Mouse (Mus musculus) cerebellum, postnatal 14 days (tissue): ENCODE results near the gene Kin.

Source experiments
- DNase-seq, 2 experiments: peaks; one replicate each; pipeline ENCODE4 v3.0.0; 2021; ENCODE audit warnings: mixed read lengths in 2 of 2

Gene Kin

GRCm38 (mm10) chr2:10080310-10081010 lies at the start of gene Kin, which contains the start of gene Atp5c1:
Gene Kin, plus strand, starts transcription at chr2:10080593.
Gene Atp5c1, minus strand, starts transcription at chr2:10080510.
- DNase-seq: peak; percentile 98

DNA sequence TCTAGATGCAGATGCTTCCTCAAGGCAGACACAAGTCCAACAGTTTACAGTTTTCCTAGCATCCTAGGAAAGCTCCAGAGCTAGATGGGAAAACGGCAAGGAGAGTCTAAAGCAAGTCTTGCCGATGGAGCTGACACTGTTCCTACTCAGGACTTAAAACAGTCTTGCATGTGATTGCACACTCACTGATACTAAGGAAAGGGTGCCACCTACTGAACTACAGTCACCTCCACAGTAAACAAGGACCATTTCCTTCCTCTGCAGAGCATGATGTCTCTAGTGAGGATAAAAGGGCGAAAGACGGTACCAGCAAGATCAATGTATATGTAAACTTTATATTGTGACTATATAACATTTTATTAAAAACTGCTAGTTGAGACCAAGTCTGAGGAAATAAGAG lies 46.7 kb upstream of the Kin start:
- DNase-seq: no peak

DNA sequence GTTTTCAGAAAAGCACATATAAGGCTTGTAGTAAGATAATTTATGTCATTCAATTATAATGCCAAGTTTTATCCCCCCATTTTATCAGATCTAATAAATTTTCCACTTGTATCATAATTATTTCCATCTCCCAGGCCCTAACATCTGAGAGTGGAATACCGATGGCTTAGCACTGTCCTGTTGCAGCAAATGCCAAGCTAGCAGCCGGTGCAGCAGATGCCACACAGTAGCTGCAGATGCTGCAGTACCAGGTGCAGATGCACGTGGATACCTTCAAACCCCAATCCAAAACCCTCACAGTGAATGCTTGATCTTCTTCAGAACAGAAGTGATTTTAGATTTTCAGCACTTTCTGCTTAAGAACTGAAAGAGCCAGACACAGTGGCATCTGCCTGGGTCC lies 45.4 kb upstream of the Kin start:
- peak; percentile 30 to 41 for DNase-seq

DNA sequence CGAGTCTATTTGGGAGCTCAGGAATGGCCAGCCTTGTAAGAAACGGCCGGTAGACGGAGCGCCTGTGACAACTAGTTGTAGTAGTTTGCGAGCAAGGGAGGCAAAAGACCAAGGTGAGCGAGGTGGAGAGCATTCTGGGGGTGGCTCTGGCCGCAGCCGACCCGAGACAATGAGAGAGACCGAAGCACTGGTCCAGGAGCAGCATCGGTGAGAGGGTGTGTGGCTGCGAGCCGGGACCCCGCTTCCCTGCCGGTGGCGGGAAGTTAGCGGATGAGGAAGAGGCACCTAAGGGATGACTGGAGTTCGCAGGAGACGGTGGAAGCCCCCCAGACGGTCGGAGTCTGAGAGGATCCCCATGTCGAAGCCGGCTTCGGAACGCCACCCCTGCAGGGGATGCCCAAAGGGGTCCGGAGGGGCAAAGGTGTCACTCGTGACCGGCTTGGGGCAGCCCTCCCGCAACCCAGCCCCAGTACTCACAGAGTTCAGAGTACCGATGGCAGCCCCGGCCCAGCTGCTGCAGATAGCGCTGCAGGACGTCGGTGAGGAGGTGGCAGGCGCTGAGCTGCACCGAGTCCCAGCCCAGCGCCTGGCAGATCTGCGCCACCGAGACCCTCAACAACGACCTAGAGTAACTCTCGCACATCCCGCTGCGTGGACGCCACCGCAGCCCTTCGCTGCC lies 32.5 kb upstream of the Kin start:
- peak; percentile 54 to 55 for DNase-seq

GRCm38 (mm10) chr2:10048461-10048860 lies 31.9 kb upstream of the Kin start, which contains the start of gene Taf3:
Gene Taf3, minus strand, starts transcription at chr2:10048596.
- DNase-seq: peak; percentile 96 to 97

DNA sequence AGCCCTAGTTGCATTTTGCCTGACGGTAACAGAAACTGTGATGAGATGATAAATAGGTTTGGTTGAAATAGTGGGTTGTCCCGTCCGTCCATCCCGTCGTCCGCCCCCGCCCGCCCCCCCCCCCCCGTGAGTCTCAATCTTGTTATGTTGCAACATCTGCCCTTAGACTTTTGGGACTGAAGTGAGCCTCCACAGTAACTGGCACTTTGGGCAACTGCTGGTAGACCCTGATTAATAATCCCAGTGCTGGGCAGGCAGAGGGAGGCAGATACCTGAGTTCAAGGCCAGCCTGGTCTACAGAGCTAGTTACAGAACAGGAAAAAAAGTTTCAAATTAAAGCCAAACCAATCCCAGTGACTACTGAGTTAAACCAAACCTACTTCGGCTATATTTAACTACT lies 30.9 kb upstream of the Kin start:
- no peak for DNase-seq

GRCm38 (mm10) chr2:10050878-10051277 lies 29.5 kb upstream of the Kin start:
- DNase-seq: no peak

- no peak for DNase-seq
These were observed 28.4 kb upstream of the Kin start for GRCm38 (mm10) chr2:10051996-10052395.

DNA sequence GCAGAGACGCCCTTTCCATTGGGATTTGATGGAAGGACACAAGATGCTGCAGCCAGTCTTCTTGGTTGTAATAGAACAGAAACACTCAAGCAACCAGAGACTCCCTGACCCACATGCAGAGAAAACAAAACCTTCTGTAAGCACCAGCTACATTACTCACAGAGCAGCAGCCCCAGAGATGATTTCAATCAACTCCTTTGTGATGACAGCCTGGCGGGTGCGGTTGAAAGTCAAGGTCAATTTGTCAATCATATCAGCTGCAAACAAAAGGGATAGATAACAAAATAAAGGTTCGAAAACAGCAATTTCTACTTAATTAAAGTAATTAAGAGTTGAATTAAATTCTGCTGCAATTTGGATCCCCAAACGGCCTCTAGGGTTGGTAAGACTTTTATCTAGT lies 21.6 kb upstream of the Kin start:
- no peak for DNase-seq

DNA sequence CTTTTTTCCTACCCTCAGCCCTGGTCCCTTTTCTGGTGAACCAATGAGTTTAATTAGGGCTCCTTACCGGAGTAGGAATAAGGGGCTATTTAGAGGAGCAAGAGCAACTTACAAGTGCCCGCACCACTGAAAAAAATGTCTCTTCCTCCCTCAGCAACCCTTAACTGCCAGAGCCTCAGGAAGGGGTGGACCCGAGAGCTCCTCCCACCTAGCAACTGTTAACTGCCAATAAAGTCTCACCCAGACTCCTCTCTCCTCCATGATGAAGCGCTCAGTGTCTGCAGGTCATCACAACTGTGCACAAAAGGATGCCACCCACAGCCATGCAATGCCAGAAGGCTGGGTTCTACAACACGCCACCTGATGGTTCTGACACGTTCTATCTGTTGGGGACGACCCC lies 8.6 kb upstream of the Kin start:
- DNase-seq: no peak

- no peak for DNase-seq
These were observed 5.9 kb upstream of the Kin start for GRCm38 (mm10) chr2:10074470-10074869.

DNA sequence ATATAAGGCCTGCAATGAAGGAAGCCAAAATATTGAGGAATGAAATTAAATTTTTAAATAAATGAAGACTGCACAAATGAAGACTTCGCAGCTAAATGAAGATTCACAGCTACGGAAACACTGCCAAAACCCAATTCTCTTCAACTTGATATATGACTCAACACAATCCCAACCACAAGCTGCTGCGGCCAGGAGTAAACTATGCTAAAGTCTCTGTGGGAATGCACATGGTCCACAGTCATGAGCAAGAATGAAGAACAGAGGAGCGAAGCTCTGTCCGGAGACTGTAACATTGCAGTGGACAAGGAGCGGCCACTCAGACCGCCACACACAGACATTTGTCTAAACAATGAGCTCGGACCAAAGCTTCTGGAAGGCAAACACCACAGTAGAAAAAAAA lies 3.7 kb upstream of the Kin start:
- DNase-seq: no peak

GRCm38 (mm10) chr2:10079745-10080309 lies 566 bp upstream of the Kin start:
- DNase-seq: no peak

- no peak for DNase-seq
These were observed 1.2 kb downstream of the Kin start for GRCm38 (mm10) chr2:10081453-10082080.

GRCm38 (mm10) chr2:10082737-10083136 lies 2.3 kb downstream of the Kin start:
- no peak for DNase-seq

DNA sequence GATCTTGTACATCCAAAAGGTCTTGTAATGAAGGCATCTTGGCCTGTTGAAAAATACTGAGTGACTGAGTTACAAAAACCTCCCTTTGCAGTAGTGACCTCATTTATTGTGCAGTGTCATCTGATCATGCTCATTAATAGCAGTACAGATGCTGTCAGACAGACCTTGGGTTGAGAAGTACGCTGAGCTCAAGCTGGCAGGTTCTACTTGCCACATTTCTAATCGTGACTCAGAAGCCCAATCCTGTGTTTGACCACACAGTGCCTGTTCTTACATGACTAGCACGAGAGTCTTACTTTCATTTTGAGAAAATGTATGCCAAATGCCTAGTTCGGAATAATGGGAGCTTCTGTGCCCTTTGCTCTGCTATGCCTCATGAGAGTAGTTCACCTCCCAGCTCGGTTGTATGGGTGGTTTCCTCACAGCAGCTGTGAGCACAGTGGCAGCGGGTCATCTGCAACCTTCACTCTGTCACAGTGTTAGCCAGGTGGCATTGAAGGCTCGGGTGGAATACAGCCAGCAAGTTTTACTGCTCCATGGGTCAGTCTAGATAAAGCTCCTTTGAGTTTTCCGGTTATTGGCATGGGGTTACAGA lies 7.0 kb downstream of the Kin start:
- DNase-seq: no peak

GRCm38 (mm10) chr2:10094327-10095100 lies 14.1 kb downstream of the Kin start:
- no peak for DNase-seq

- DNase-seq: peak; percentile 76 to 83
These were observed 18.3 kb downstream of the Kin start for GRCm38 (mm10) chr2:10098598-10099215.

- DNase-seq: no peak
These were observed 20.1 kb downstream of the Kin start for GRCm38 (mm10) chr2:10100471-10100870.

- peak; percentile 67 to 68 for DNase-seq
These were observed 20.8 kb downstream of the Kin start for GRCm38 (mm10) chr2:10101180-10101579.

DNA sequence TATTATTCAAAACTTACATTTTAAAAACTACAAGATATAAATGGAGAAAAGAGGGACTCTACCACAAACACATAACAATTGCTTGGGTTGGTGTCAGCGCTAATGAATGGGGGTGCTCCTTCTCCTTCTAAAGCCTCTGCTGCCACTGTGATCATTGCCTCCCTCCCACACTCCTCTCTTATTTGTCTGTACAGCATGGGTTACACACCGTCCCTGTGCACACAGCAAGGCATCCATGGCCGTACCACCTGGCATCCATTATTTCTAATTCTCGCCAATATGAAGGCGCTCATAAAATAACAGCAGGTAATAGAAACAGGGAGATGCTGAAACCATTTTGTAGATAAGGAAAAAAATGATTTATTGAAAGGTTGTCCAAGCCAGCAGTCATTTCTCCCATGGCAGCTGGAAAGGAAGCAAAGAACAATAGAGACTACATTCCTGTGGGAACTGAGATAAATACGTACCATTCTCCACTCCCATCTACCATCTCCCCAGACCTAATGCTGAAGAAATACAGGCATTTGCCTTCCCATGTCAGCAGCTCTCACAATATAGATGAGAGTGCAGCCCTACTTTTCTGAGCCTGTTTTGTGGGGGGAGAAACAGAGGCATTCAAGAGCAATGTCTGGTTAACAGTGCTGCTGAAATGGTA lies 28.3 kb downstream of the Kin start:
- DNase-seq: no peak
